Mouse (Mus musculus) megakaryocyte progenitor cell, adult 5-6 weeks (primary cell): ENCODE data around the gene Sgms2. TPM values are rescaled to one million over a fixed set of nuclear protein-coding genes. Genes with fewer than 3 reads are reported as not detected.

Source experiments
- ATAC-seq: replicated peaks from 2 replicates; pipeline ENCODE4 v1.8.0; 2016; ENCODE audit warnings: mild to moderate bottlenecking, moderate TSS enrichment, inconsistent platforms; ENCODE audit not compliant: poor library complexity
- total RNA-seq, 2 experiments: library from RNA; stranded (forward) in 1 of 2; stranded (reverse) in 1 of 2; fragments of 157-497, 149-512 nt in 1 of 2; fragments of 200-1000 nt in 1 of 2; gene quantifications; 2 replicates each; pipeline versions ENCODE4 v1.2.3 to v1.2.4; 2015 to 2017

Gene Sgms2
- total RNA-seq, 2 experiments from 2014 or later, result 34.3 to 77.2 TPM

DNA sequence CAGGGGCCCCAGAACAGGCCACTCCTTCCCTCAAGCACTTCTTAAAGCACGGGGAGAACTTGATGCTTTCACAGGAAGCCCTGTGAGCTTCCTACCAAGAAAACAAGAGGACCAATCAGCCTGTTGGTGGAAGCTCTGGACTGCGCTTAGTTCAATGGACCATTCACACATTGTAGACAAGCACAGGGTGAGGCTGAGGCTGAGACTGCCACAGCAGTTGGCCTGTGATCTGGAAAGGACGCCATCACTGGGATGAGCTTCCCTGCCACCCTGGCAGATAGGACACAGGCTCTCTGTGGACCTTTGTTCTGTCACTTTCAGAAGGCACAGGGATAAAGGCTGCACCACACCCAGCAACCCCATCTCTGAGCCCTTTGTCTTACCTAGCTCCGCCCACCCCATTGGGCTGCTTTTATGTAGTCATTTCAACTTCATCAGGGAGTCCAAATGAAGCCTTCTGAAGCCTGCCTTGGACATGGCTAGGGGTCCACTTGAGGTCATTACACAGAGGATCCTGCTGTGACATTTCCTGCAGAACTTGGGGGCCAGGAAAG is 175.2 kb downstream of the Sgms2 start:
- no peak for ATAC-seq

DNA sequence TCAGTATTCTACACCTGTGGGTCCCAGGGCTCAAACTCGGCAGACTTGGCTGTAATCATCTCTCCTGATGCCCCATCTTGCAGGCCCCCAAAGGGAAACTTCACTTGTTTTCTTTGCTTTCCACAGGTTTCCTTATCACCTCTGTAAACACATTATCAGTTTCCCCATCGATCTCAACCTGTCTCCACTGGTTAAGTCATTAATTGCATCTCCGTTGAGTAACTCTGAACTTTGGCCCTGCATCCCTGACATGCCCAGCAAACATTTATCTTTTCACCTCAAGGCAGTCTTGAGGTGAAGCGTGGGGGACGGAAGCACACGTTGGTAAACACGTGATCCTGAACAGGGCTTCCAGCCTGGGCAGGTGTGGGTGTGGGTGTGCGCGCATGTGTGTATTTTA is 178.9 kb downstream of the Sgms2 start:
- no peak for ATAC-seq

DNA sequence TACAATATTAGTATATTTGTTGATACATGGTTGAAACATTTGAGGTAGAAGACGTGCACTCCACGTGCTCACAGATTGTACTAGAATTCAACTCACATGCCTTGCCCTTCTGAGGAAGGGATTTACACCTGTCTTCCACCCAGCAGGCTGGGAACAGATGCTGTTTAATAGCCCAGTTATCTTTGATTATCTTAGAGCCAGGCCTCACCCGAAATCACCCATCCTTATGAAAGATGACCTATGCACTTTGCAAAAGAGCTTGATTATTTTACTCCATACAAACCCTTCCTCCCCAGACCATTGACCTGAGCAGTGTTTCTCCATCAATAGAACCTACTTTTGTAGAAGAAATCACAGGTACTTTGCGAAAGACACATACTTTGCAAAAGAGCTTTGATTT is 180.6 kb downstream of the Sgms2 start:
- no peak for ATAC-seq

DNA sequence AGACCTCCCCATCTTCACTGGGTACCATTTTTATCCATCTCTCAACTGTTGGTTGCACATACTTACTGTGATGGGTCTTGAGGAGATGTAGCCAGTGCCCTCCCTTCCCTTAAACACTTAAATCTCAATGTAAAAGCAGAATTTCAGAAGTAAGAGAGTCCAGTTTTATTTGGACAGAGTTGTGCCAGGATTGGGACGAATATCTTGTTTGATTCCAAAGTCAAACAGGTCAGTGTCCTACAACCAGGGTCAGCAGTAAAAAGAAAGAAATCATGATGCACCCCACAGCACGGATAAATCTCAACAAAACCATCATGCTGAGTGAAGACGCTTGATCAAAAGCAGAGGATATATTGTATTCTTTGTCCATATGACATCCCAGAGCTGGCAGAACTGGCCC is 183.4 kb downstream of the Sgms2 start:
- no peak for ATAC-seq

DNA sequence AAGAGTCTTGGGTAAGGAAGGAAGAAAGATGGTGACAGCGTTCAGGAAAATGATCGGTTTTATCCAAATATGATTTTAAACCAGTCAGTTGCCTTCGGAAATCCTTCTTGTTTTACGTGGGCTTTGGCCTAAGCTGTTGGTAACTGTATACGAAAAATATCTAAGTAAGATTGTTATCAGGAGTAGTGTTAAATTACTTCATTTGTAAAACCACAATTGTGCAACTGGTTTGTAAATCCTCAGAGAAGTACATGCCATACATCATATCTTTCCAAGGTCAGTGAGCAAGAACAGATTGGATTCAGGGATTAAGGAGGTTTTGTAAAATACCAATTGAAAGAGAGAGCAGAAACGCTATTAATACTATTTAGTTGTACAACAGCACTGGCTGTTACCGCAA is 185.0 kb downstream of the Sgms2 start:
- ATAC-seq, result no peak

DNA sequence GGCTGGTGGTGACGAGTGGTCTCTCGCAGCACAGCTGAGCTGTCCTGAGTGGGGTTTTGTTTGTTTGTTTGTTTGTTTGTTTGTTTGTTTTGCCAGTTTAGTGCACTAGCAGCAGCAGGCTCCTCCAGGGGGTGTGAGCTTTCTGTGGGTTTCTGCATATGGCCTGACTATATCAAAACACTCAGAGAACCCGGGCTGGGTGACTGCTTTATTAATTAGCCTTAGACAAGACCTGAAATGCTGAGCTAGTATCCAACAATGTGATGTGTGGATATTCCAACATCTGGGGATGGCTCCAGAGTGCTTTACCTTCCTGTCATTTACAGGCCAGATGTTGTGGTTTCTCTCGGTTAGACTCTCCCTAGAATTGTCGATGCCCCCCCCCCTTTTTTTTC is 187.9 kb downstream of the Sgms2 start:
- peak; percentile 30; the same call in 1 of the 2 replicates for ATAC-seq

DNA sequence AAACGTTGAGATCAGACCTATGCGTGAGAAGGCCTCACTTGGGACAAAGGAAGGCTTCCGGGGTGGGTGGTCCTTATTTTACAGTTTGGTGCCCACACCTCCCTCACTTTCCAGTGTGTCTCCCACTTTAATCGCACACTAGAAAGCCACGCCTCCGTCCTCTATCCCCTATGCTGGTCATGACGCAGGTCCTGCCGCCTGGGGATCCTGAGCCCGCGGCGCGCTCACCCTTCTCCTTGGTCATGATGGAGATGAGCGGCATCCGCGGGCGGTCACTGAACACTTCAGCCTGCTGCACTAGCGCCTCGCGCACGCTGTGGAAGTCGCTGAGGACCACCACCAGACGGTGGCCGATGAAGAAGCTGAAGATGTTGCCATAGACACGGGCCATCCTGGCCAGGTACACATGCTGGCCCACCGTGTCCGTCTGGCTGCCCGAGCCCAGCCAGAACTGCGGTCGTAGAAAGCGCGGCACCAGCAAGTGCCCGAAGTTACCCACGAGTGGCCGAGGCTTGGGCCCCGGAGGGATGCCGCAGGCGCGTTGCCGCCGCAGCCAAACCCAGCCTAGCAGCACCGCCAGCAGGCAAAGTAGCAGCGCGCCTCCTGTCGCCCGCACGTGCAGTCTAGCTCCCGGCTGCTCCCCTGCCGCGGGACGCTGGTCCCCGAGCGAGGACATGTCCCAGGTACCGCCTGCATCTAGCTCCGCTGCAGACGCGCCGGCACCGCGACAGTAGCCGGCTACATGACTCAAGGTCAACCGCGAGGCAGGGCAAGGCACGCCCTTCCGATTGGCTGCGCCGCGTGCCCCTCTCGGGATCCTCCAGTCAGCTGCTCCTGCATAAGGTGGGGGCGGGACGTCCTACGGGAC is 188.5 kb downstream of the Sgms2 start, which contains the start of gene Cyp2u1:
TSS of gene Cyp2u1 (minus strand) at position 776 of the 868 bp plus-strand sequence.
- peak; percentile 98 for ATAC-seq

DNA sequence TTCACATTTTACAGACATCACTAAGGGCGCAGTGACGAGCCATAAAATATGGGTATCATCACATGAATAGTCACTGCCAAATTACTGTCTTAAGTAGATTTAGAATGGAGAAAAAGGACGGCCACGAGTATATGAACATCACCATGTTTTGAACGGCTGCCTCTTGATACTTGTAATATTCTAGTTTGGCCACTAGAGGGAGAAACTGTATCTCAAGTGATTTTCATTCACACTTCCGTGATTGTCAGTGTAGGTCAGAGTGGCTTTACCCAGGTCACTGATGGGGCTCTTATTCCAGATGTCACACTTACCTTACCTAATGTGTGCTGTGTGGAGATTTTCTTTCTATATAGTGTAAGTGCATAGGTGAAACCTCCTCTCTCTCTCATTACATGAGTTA is 191.3 kb downstream of the Sgms2 start:
- ATAC-seq, result peak; percentile 44

DNA sequence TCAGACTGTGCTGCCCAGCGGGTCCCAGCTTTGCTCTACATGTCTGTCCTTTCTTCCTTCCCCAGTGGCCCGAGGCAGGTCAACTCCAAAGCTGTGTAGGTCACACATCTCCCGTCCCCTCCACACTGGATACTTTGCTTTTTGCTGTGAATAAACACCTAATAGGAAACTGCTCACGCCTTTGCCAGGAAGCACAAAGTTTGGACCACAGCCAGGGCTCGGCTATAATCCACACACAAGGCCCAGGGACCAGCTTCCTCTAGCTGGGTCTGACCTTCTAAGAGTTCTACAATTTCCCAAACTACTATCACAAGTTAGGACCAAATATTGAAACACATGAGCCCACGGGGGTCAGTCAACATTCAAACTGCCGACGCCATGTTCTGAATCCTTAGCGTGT is 192.1 kb downstream of the Sgms2 start:
- no peak for ATAC-seq

DNA sequence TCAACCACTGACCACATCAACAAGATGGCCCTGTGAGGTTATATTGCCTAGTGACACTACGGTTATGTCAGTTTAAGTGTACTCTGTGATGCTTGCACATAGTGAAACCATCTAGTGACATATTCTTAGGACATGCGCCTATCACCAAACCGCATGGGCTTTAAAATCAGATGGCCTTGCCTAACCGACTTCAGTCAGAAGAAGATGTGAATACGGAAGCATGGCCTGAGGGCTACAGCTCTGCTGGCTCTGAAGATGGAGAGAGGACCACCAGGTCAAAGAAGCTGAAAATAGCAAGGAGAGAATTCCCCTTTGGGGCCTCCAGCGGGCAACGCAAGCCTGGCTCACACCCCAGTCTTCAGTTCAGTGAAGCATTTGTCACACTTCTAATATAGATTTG is 194.3 kb downstream of the Sgms2 start:
- no peak for ATAC-seq

DNA sequence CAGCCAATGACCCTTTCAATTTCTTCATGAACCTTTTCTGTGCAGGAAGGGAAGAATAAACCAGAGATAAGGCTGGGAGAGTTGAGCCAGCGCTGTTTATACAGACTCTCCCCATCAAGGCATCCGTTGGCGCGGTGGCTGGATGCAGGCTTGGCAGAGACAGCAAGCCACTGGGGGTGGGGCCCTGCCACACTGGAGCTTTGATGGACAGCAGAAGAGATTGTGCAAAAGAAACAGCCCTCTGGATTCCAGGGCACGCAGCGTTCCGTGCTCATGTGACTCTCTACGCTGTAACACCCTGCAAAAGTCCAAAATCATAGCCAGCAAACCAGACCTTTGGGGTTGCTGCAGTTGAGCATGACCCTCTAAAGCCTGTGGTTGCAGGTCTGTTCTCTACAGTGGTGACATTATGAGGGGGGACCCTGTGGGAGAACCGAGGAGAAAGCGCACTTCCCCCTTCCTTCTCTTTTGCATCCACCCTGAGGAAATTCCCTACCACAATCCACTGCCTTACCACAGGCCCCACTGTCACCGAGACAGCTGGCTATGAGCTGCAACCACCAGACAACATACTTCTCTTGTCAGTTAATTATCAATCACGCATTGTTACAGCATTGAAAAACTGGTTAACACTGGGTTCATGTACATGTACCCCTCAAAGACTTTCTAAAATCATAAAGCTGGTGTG is 195.6 kb downstream of the Sgms2 start:
- peak; percentile 81 for ATAC-seq

DNA sequence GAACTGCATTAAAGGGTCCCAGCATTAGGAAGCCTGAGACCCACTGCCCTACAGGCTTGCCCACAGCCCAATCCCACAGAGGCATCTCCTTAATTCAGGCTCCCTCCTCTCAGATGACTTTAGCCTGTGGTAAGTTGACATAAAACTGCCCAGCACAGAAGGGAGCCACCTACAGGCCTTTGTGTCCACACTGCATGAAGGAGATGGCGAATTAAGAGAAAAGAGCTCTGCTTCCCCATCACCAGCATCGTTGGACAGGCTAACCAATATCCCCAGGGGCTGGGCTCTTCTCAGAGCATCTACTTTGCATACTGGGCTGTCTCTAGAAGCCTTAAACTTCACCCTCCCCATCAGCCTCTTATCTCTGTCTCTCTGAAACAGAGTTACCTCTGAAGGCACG is 196.7 kb downstream of the Sgms2 start:
- ATAC-seq, result 0 out of 2 replicates have a peak, but pooled peaks have one; percentile 20

DNA sequence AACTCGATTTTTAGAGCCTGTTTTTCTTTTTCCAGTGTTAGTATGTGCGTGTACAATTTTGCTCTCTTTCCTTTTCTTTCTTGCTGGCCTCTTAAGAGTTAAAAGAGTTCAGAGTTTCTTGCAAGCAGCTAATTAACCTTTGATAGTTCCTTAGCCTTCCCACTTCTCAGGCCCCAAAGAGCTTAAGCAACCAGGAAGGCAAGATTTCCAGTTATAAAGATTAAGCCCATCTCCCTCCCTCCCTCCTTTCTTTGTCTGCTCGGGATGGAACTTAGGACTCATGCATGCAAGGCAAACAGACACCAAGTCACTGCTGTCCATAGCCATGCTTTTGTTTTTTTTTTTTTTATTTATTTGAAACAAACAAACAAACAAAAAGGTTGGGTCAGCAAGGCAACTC is 198.3 kb downstream of the Sgms2 start:
- ATAC-seq, result no peak

DNA sequence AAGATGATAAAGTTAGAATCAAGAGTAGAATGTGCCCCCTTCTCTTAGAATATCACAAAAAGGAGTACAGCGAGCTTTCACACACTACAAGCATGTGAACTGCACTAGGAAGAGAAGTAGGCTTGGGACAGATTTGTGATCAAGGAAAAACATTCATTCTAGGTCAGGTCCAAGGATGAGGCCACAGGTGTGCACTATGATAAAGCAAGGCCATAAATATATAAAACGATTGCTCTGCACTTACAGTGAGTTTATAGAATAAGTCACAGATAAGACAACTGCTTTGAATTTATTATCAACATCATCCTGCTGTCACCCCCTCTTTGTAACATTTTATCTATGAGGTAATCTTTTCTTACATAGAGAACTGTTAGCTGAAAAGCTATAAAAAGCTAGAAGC is 198.9 kb downstream of the Sgms2 start:
- ATAC-seq, result no peak

DNA sequence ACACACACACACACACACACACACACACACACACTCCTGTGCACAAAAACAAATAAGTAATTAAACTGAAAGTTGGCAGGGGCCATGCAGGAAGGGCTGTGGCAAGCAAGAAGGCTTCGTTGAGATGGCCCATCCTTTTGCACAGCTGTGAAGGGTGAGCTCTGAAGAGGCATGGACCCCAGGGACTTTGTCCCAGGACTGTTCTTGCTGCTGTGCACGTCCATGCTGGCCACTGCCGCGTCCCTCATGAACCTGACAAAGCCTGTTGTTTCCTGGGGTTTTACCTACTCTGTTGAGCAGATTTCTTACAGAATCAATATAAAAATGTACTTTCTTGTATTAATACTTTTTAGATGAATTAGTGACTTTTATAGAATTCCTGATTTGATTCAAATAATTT is 199.3 kb downstream of the Sgms2 start:
- no peak for ATAC-seq

DNA sequence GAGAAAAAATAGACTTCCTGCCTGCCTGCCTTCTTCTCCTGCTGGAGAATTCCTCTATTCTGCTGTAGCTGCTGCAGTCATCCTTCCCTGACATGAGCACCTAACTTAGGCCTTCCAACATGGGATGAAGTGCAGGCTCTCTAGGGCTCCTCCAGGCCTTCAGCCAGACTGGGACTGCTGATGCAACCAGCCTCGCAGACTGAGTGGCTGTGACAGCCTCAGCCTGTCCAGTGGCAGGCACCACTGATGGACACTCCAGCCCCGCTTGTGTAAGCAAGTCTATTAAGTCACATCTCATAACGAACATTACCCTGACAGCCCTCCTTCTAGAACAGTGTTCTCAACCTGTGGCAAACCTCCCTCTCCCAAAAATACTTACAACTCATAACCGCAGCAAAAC is 217.1 kb downstream of the Sgms2 start:
- no peak for ATAC-seq

DNA sequence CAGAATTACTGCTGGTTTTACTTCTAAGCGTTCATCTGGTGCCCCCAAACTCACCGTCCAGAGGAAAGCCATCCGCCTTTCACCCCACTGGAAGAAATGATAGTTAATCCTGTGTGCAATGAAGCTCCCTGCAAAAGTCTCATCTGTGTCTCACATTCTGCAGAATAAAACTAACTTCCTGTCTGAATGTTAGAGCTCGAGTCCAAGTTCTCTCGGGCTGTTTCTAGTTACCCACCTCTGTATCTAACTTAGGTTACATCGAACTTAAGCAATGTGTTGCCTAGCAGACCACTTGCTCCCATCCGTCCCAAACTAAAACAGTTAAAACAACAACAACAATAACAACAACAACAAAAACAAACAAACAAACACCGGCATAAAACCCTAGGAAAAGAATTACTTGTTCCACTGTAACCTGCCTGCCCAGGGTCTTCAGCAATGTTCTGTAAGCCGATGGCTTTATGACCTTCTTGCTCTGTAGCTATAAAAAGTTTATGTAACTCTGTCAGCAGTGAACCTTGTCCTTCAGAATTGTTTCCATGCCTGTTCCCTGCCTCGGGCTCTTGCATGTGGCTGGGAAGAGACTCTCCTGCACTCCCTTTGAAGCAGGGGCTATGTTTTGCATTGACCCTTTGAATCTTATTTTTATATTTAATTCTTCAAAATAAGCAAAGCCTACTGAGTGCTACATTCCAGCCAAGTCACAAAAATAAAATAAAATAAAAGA is 218.7 kb downstream of the Sgms2 start:
- peak; percentile 9; the same call in 1 of the 2 replicates for ATAC-seq

DNA sequence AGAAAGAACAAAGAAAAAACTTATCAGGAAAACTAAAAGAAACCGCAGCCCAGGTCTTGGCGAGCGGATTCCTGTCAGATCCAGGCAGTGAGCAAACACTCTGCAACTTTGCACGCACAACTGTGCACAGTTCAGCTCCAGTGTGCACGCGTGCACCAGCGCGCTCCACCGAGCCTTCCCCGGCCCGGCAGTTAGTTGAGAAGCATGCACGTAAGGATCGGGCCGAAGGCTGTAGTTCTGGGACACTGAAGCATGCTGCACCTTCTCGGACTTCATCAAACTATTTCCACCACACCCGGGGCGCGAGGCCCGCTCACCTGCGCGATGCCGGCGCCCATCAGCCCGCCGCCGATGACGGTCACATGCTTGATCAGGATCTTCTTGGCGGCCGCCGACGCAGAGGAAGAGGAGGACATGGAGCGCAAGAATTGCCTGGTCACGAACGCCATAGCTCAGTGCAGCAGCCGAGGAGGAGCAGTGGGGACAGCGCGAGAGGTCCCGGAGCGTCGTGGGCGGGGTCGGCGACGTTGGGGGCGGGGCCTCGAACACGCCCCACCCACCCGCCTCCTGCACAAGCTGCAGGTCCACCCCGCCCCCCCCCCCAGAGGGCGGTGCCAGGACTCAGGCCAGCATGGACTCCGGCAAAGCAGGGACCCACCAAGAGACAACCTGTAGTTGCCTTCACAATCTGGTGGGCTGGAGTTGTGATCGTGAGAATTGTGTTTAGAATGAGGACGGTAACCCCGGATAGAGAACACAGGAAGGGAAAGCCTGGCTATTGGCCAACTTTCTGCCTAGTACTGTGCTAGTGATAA is 219.4 kb downstream of the Sgms2 start, which contains the start of gene Hadh:
TSS of gene Hadh (minus strand) at position 543 of the 815 bp plus-strand sequence.
- peak; percentile 82 for ATAC-seq

DNA sequence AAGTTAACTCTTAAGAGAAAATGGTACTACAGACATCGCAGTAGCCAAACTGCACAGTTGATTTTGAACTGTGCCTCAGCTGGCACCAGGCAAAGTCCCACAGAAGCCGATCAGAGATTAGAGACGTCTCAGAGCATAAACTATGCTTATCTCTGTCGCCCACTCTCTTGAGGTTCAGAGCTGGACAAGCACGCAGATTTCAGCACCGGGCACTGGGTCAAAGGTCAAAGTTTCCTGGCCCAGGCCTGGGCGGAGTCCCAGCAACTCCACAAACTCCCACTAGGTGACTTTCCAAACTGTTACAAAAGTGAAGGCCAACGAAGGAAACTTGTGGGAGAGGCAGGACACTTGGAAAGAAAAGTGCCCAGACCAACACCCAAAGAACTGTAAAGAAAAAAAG is 220.1 kb downstream of the Sgms2 start:
- ATAC-seq, result peak; percentile 66

DNA sequence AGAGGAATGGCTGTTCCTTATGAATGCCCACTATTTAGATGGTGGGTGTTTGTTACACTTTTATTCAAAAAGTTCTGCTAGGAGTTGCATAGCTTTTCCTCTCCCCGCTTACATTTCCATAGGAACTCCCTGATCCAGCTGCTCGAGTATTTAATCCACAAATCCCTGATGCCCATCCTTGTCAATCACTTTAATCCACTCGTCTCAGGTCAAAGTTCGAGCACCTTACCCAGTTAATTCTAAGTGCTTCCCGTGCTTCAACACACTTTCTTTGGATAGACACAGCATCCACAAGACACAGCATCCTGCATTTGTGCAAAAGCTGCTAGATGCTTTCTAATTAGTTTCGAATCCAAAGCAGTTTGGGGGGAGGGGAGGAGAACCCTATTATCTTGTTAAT is 220.8 kb downstream of the Sgms2 start:
- no peak for ATAC-seq
